Mouse (Mus musculus): Measurements from ENCODE around the gene Hprt. TPM values are rescaled to one million over a fixed set of nuclear protein-coding genes. Genes with fewer than 3 reads are reported as not detected.
"Not testable (repeated sequence)": the region's sequence is repeated elsewhere in the genome, so short reads cannot be mapped to it uniquely, and the experiment has no call there.

Hprt gene
- polyA plus RNA-seq, 1 experiment from 2014 or later = 54.8 TPM

- 64% methylated on average over 4 of the region's 4 CpGs for whole genome bisulfite sequencing
- H3K27me3 ChIP-seq; H3K27ac ChIP-seq; H3K4me3 ChIP-seq; H3K9me3 ChIP-seq (replicated peaks); H3K36me3 ChIP-seq; H3K4me2 ChIP-seq (replicated peaks); ATAC-seq (ENCODE audit: low FRiP score); H3K4me1 ChIP-seq; H3K9ac ChIP-seq: not testable (repeated sequence)
Observed at GRCm38 (mm10) chrX:53004887-53005286, 16.9 kb downstream of the Hprt start.

GRCm38 (mm10) chrX:53006062-53006461 lies 18.1 kb downstream of the Hprt start:
- Histone ChIP-seq H3K4me3 (no peak overlapping the region), H3K36me3 (no peaks in the 10 kb centered on the region), H3K27ac (no peak overlapping the region), H3K9ac (no peak overlapping the region), H3K4me1 (no peaks in the 10 kb centered on the region), H3K27me3 (no peaks in the 10 kb centered on the region), H3K4me2 (replicated peaks) (no peak overlapping the region), H3K9me3 (replicated peaks) (no peaks in the 10 kb centered on the region)
- WGBS = 52% methylated on average over 3 of the region's 3 CpGs
- no peak for ATAC-seq (ENCODE audit: low FRiP score)

- Histone ChIP-seq H3K4me1 (no peaks in the 10 kb centered on the region), H3K4me2 (replicated peaks) (no peak overlapping the region), H3K36me3 (0 out of 2 replicates have a peak, but pooled peaks cover 2% of the 10 kb centered on the region), H3K9me3 (replicated peaks) (no peaks in the 10 kb centered on the region), H3K27ac (no peak overlapping the region), H3K27me3 (no peaks in the 10 kb centered on the region), H3K4me3 (no peak overlapping the region), H3K9ac (no peak overlapping the region)
- ATAC-seq (ENCODE audit: low FRiP score) = no peak
Observed at GRCm38 (mm10) chrX:53015549-53015948, 27.6 kb downstream of the Hprt start.

GRCm38 (mm10) chrX:53023021-53023420 lies 35.1 kb downstream of the Hprt start:
- Histone ChIP-seq H3K4me2 (replicated peaks) (no peak overlapping the region), H3K36me3 (no peaks in the 10 kb centered on the region), H3K4me1 (no peaks in the 10 kb centered on the region), H3K27me3 (no peaks in the 10 kb centered on the region), H3K4me3 (no peak overlapping the region), H3K9me3 (replicated peaks) (no peaks in the 10 kb centered on the region), H3K9ac (no peak overlapping the region), H3K27ac (no peak overlapping the region)
- WGBS = 82% methylated on average over 2 of the region's 2 CpGs
- no peak for ATAC-seq (ENCODE audit: low FRiP score)

- not testable (repeated sequence) for H3K9ac ChIP-seq; ATAC-seq (ENCODE audit: low FRiP score); H3K4me1 ChIP-seq; H3K4me2 ChIP-seq (replicated peaks); H3K27me3 ChIP-seq; H3K27ac ChIP-seq; H3K36me3 ChIP-seq; H3K4me3 ChIP-seq; H3K9me3 ChIP-seq (replicated peaks)
- WGBS = 27% methylated on average over 3 of the region's 3 CpGs
Observed at GRCm38 (mm10) chrX:53024268-53024667, 36.3 kb downstream of the Hprt start.

GRCm38 (mm10) chrX:53025471-53026223 lies 37.7 kb downstream of the Hprt start:
- no peaks in the 10 kb centered on the region for H3K27me3 ChIP-seq
- no peak for ATAC-seq (ENCODE audit: low FRiP score)
- 79% methylated on average over 11 of the region's 11 CpGs for WGBS
- no peak overlapping the region for H3K4me3 ChIP-seq
- no peaks in the 10 kb centered on the region for H3K36me3 ChIP-seq
- H3K9me3 ChIP-seq (replicated peaks) = no peaks in the 10 kb centered on the region
- H3K4me2 ChIP-seq (replicated peaks) = no peak overlapping the region
- no peak overlapping the region for H3K9ac ChIP-seq
- no peaks in the 10 kb centered on the region for H3K4me1 ChIP-seq
- H3K27ac ChIP-seq = no peak overlapping the region

GRCm38 (mm10) chrX:53029559-53029958 lies 41.6 kb downstream of the Hprt start:
- Histone ChIP-seq H3K9me3 (replicated peaks) (no peaks in the 10 kb centered on the region), H3K4me1 (no peaks in the 10 kb centered on the region), H3K27me3 (no peaks in the 10 kb centered on the region), H3K27ac (no peak overlapping the region), H3K4me3 (no peak overlapping the region), H3K36me3 (no peaks in the 10 kb centered on the region), H3K9ac (no peak overlapping the region), H3K4me2 (replicated peaks) (no peak overlapping the region)
- no peak for ATAC-seq (ENCODE audit: low FRiP score)
- WGBS = 70% methylated on average over 5 of the region's 5 CpGs

- Histone ChIP-seq H3K36me3 (no peaks in the 10 kb centered on the region), H3K4me3 (no peak overlapping the region), H3K27me3 (no peaks in the 10 kb centered on the region), H3K9ac (no peak overlapping the region), H3K4me1 (no peaks in the 10 kb centered on the region), H3K27ac (no peak overlapping the region), H3K9me3 (replicated peaks) (no peaks in the 10 kb centered on the region), H3K4me2 (replicated peaks) (no peak overlapping the region)
- ATAC-seq (ENCODE audit: low FRiP score) = no peak
- 95% methylated on average over 4 of the region's 4 CpGs for WGBS
Observed at GRCm38 (mm10) chrX:53038194-53038593, 50.3 kb downstream of the Hprt start.

- Histone ChIP-seq H3K4me2 (replicated peaks) (no peak overlapping the region), H3K4me1 (no peaks in the 10 kb centered on the region), H3K27me3 (no peaks in the 10 kb centered on the region), H3K27ac (no peak overlapping the region), H3K4me3 (no peak overlapping the region), H3K9me3 (replicated peaks) (no peaks in the 10 kb centered on the region), H3K36me3 (no peaks in the 10 kb centered on the region), H3K9ac (no peak overlapping the region)
- ATAC-seq (ENCODE audit: low FRiP score) = no peak
- 38% methylated on average over 5 of the region's 5 CpGs for WGBS
Observed at GRCm38 (mm10) chrX:53039651-53040050, 51.7 kb downstream of the Hprt start.

- H3K9ac ChIP-seq = no peak overlapping the region
- H3K4me2 ChIP-seq (replicated peaks) = no peak overlapping the region
- ATAC-seq (ENCODE audit: low FRiP score) = no peak
- no peaks in the 10 kb centered on the region for H3K36me3 ChIP-seq
- H3K4me3 ChIP-seq = no peak overlapping the region
- H3K27ac ChIP-seq = no peak overlapping the region
- WGBS = 92% methylated on average over 6 of the region's 6 CpGs
- no peaks in the 10 kb centered on the region for H3K9me3 ChIP-seq (replicated peaks)
- H3K4me1 ChIP-seq = no peaks in the 10 kb centered on the region
- no peaks in the 10 kb centered on the region for H3K27me3 ChIP-seq
Observed at GRCm38 (mm10) chrX:53040138-53040537, 52.2 kb downstream of the Hprt start.

GRCm38 (mm10) chrX:53041006-53041405 lies 53.1 kb downstream of the Hprt start:
- no peak for ATAC-seq (ENCODE audit: low FRiP score)

GRCm38 (mm10) chrX:53045187-53045903 lies 57.4 kb downstream of the Hprt start:
- WGBS = 52% methylated on average over 10 of the region's 10 CpGs
- Histone ChIP-seq H3K27ac (no peak overlapping the region; the same call in 1 of the 2 replicates), H3K9ac (no peak overlapping the region), H3K4me1 (peaks cover 2% of the 10 kb centered on the region; the same call in 1 of the 2 replicates), H3K9me3 (replicated peaks) (no peaks in the 10 kb centered on the region), H3K4me2 (replicated peaks) (no peak overlapping the region), H3K4me3 (no peak overlapping the region), H3K36me3 (no peaks in the 10 kb centered on the region), H3K27me3 (no peaks in the 10 kb centered on the region)
- no peak for ATAC-seq (ENCODE audit: low FRiP score)

More at GRCm38 (mm10) chrX:53041006-53041405, 53.1 kb downstream of the Hprt start:
- H3K9me3 ChIP-seq (replicated peaks) = no peaks in the 10 kb centered on the region
- H3K9ac ChIP-seq = no peak overlapping the region
- H3K4me3 ChIP-seq = no peak overlapping the region
- H3K27me3 ChIP-seq = no peaks in the 10 kb centered on the region
- WGBS = 88% methylated on average over 6 of the region's 6 CpGs
- H3K4me2 ChIP-seq (replicated peaks) = no peak overlapping the region
- no peaks in the 10 kb centered on the region for H3K36me3 ChIP-seq
- no peak overlapping the region for H3K27ac ChIP-seq
- H3K4me1 ChIP-seq = no peaks in the 10 kb centered on the region

- Histone ChIP-seq H3K9me3 (replicated peaks) (no peaks in the 10 kb centered on the region), H3K27me3 (no peaks in the 10 kb centered on the region), H3K4me2 (replicated peaks) (no peak overlapping the region), H3K9ac (no peak overlapping the region), H3K4me3 (no peak overlapping the region), H3K27ac (no peak overlapping the region), H3K4me1 (peaks cover 3% of the 10 kb centered on the region; the same call in 1 of the 2 replicates), H3K36me3 (no peaks in the 10 kb centered on the region)
- 85% methylated on average over 4 of the region's 4 CpGs for WGBS
- ATAC-seq (ENCODE audit: low FRiP score) = no peak
Observed at GRCm38 (mm10) chrX:53046033-53046432, 58.1 kb downstream of the Hprt start.

All from hindbrain, embryonic 12.5 days (tissue).